Mouse (Mus musculus) kidney, embryonic 14.5 days (tissue): ENCODE measurements around the gene Ccdc88c. TPM values are rescaled to one million over a fixed set of nuclear protein-coding genes. Genes with fewer than 3 reads are reported as not detected.

Source experiments
- ATAC-seq: fragments of 200-750 bp; cut with Nextera tagmentation; 2 replicates; pipeline ENCODE4 v1.8.0; 2017; ENCODE audit warnings: moderate number of reproducible peaks, mild to moderate bottlenecking, moderate TSS enrichment, moderate library complexity; ENCODE audit not compliant: low FRiP score, low TSS enrichment
- H3K27ac ChIP-seq: fragments of 300-500 bp; sonication (generic); 2 replicates; pipeline ENCODE4 v1.5.1; 2014; ENCODE audit warnings: low read depth, mild to moderate bottlenecking, low read length, moderate library complexity, mixed read lengths
- H3K27me3 ChIP-seq: fragments of 300-500 bp; sonication (generic); 2 replicates; pipeline ENCODE4 v1.6.1; 2014; ENCODE audit warnings: mild to moderate bottlenecking, low read length; ENCODE audit not compliant: control insufficient read depth, insufficient read depth
- H3K36me3 ChIP-seq: fragments of 300-500 bp; sonication (generic); 2 replicates; pipeline ENCODE4 v1.6.1; 2014; ENCODE audit warnings: low read length, mixed read lengths; ENCODE audit not compliant: control insufficient read depth, insufficient read depth
- H3K4me1 ChIP-seq: fragments of 300-500 bp; sonication (generic); 2 replicates; pipeline ENCODE4 v1.6.1; 2014; ENCODE audit warnings: low read length, mixed read lengths; ENCODE audit not compliant: control insufficient read depth, insufficient read depth
- H3K4me2 ChIP-seq: fragments of 300-500 bp; sonication (generic); replicated peaks from 2 replicates; pipeline ENCODE4 v1.6.1; 2014; ENCODE audit warnings: low read depth, mild to moderate bottlenecking, low read length
- H3K4me3 ChIP-seq: fragments of 300-500 bp; sonication (generic); 2 replicates; pipeline ENCODE4 v1.5.1; 2014; ENCODE audit warnings: mild to moderate bottlenecking, low read length
- H3K9ac ChIP-seq: fragments of 300-500 bp; sonication (generic); 2 replicates; pipeline ENCODE4 v1.6.1; 2014; ENCODE audit warnings: low read depth, mild to moderate bottlenecking, low read length, moderate library complexity
- H3K9me3 ChIP-seq: fragments of 300-500 bp; sonication (generic); 2 replicates; pipeline ENCODE4 v1.6.1; 2016; ENCODE audit warnings: low read length; ENCODE audit not compliant: control insufficient read depth
- WGBS: fragments of 180-500 bp; shearing (Covaris S2); extraction: QIAGEN DNeasy Blood & Tissue Kit; methylation state at CpG from one replicate; pipeline ENCODE4 v1.1.7; 2014; 5-methylcytosine and 5-hydroxymethylcytosine counted together
- microRNA counts: library from miRNA; unstranded; fragments of <30 nt; microRNA quantifications from one replicate; lab custom pipeline; 2017
- microRNA-seq: library from miRNA; unstranded; fragments of <30 nt; microRNA quantifications from one replicate; pipeline ENCODE4, GENCODE M21; 2016
- polyA plus RNA-seq: library from polyadenylated mRNA; unstranded; fragments of >200 nt; fragmentation: Nextera tagmentation; extraction: Ambion mirVana; gene quantifications from 2 replicates; pipeline ENCODE4 v1.2.1, GENCODE M21; 2014

The Ccdc88c gene
- polyA plus RNA-seq, 1 experiment from 2014 or later, result 15.3 TPM

- 66% methylated on average over 4 of the region's 4 CpGs for WGBS
- Histone ChIP-seq H3K4me3 (no peak overlapping the region), H3K27ac (no peak overlapping the region), H3K9ac (no peak overlapping the region), H3K9me3 (0 out of 2 replicates have a peak, but pooled peaks cover 3% of the 10 kb centered on the region), H3K4me1 (no peaks in the 10 kb centered on the region), H3K4me2 (no peak overlapping the region), H3K27me3 (no peaks in the 10 kb centered on the region), H3K36me3 (no peaks in the 10 kb centered on the region)
- ATAC-seq, result no peak
Observed at GRCm38 (mm10) chr12:100868049-100868622, 160.7 kb downstream of the Ccdc88c start.

- no peaks in the 10 kb centered on the region for H3K36me3 ChIP-seq
- H3K27ac ChIP-seq, result no peak overlapping the region
- 0 out of 2 replicates have a peak, but pooled peaks cover 3% of the 10 kb centered on the region for H3K9me3 ChIP-seq
- ATAC-seq, result no peak
- no peaks in the 10 kb centered on the region for H3K27me3 ChIP-seq
- H3K9ac ChIP-seq, result no peak overlapping the region
- H3K4me3 ChIP-seq, result no peak overlapping the region
- no peaks in the 10 kb centered on the region for H3K4me1 ChIP-seq
- 92% methylated on average over 8 of the region's 8 CpGs for WGBS
- no peak overlapping the region for H3K4me2 ChIP-seq
Observed at GRCm38 (mm10) chr12:100867097-100867496, 161.8 kb downstream of the Ccdc88c start.

- no peak overlapping the region for H3K4me2 ChIP-seq
- H3K4me3 ChIP-seq, result no peak overlapping the region
- no peak for ATAC-seq
- H3K36me3 ChIP-seq, result no peaks in the 10 kb centered on the region
- no peaks in the 10 kb centered on the region for H3K27me3 ChIP-seq
- H3K4me1 ChIP-seq, result no peaks in the 10 kb centered on the region
- WGBS, result 58% methylated on average over 11 of the region's 11 CpGs
- no peak overlapping the region for H3K27ac ChIP-seq
- no peak overlapping the region for H3K9ac ChIP-seq
- H3K9me3 ChIP-seq, result 0 out of 2 replicates have a peak, but pooled peaks cover 3% of the 10 kb centered on the region
Observed at GRCm38 (mm10) chr12:100865509-100866078, 163.3 kb downstream of the Ccdc88c start.

GRCm38 (mm10) chr12:100865072-100865471 is 163.8 kb downstream of the Ccdc88c start:
- no peak for ATAC-seq

GRCm38 (mm10) chr12:100862856-100863446 is 165.9 kb downstream of the Ccdc88c start:
- no peaks in the 10 kb centered on the region for H3K36me3 ChIP-seq
- no peak overlapping the region for H3K27ac ChIP-seq
- no peaks in the 10 kb centered on the region for H3K4me1 ChIP-seq
- WGBS, result 86% methylated on average over 3 of the region's 3 CpGs
- no peak overlapping the region for H3K4me2 ChIP-seq
- no peaks in the 10 kb centered on the region for H3K9me3 ChIP-seq
- no peak overlapping the region for H3K4me3 ChIP-seq
- ATAC-seq, result no peak
- H3K27me3 ChIP-seq, result no peaks in the 10 kb centered on the region
- no peak overlapping the region for H3K9ac ChIP-seq

More at GRCm38 (mm10) chr12:100865072-100865471, 163.8 kb downstream of the Ccdc88c start:
- Histone ChIP-seq H3K4me3 (no peak overlapping the region), H3K27me3 (no peaks in the 10 kb centered on the region), H3K4me1 (no peaks in the 10 kb centered on the region), H3K9me3 (0 out of 2 replicates have a peak, but pooled peaks cover 3% of the 10 kb centered on the region), H3K36me3 (no peaks in the 10 kb centered on the region), H3K4me2 (no peak overlapping the region), H3K9ac (no peak overlapping the region), H3K27ac (no peak overlapping the region)

GRCm38 (mm10) chr12:100862272-100862671 is 166.6 kb downstream of the Ccdc88c start:
- H3K4me1 ChIP-seq, result no peaks in the 10 kb centered on the region
- H3K4me3 ChIP-seq, result no peak overlapping the region
- no peaks in the 10 kb centered on the region for H3K36me3 ChIP-seq
- no peak overlapping the region for H3K9ac ChIP-seq
- ATAC-seq, result no peak
- WGBS, result 86% methylated on average over 3 of the region's 3 CpGs
- no peak overlapping the region for H3K27ac ChIP-seq
- no peak overlapping the region for H3K4me2 ChIP-seq
- H3K27me3 ChIP-seq, result no peaks in the 10 kb centered on the region
- H3K9me3 ChIP-seq, result no peaks in the 10 kb centered on the region

MicroRNAs encoded within 50 kb of the gene (microRNA counts, 519-probe panel; counts per million panel counts)
- microRNA mmu-miR-1190 (lab: Ali Mortazavi, UCI), result not detected

Small RNAs within 50 kb of the gene (microRNA-seq; reads per million reads assigned to microRNA genes)
- gene Mir1190, result not detected

Other genes with a start within 250 kb of the Ccdc88c start
- 1.7 and 3.6 TPM in 2 replicates for gene Dglucy, start 250.0 kb downstream of the Ccdc88c start, polyA plus RNA-seq
- 0.14 and 0.34 TPM in 2 replicates for gene Gpr68, start 120.9 kb downstream of the Ccdc88c start, polyA plus RNA-seq
- gene Ppp4r3a, start 54.6 kb upstream of the Ccdc88c start, polyA plus RNA-seq, result 38.5 and 58.9 TPM in 2 replicates